Mouse (Mus musculus) limb, embryonic 11.5 days (tissue): ENCODE results near the gene Pls1. TPM values are rescaled to one million over a fixed set of nuclear protein-coding genes. Genes with fewer than 3 reads are reported as not detected.

ENCODE experiments used
- ATAC-seq: fragments of 200-750 bp; cut with Nextera tagmentation; 2 replicates; pipeline ENCODE4 v1.8.0; 2017; ENCODE audit warnings: low read depth; ENCODE audit not compliant: insufficient number of reproducible peaks, low FRiP score, low TSS enrichment
- DNase-seq: peaks from one replicate; pipeline ENCODE4 v3.0.0-alpha.2; 2015; ENCODE audit warnings: low spot score
- H3K27ac ChIP-seq: fragments of 300-500 bp; sonication (generic); replicated peaks from 2 replicates; pipeline ENCODE4 v1.5.1; 2014; ENCODE audit warnings: low read depth, mild to moderate bottlenecking, low read length
- H3K27me3 ChIP-seq: fragments of 300-500 bp; sonication (generic); 2 replicates; pipeline ENCODE4 v1.6.1; 2014; ENCODE audit warnings: mild to moderate bottlenecking, low read length, mixed read lengths; ENCODE audit not compliant: control insufficient read depth, insufficient read depth
- H3K36me3 ChIP-seq: fragments of 300-500 bp; sonication (generic); 2 replicates; pipeline ENCODE4 v1.6.1; 2014; ENCODE audit warnings: mild to moderate bottlenecking, low read length, moderate library complexity, mixed read lengths; ENCODE audit not compliant: control insufficient read depth, insufficient read depth
- H3K4me1 ChIP-seq: fragments of 300-500 bp; sonication (generic); 2 replicates; pipeline ENCODE4 v1.6.1; 2014; ENCODE audit warnings: low read length, mixed read lengths; ENCODE audit not compliant: control insufficient read depth, insufficient read depth
- H3K4me2 ChIP-seq: fragments of 300-500 bp; sonication (generic); 2 replicates; pipeline ENCODE4 v1.6.1; 2014; ENCODE audit warnings: low read depth, mild to moderate bottlenecking, moderate library complexity; ENCODE audit not compliant: severe bottlenecking
- H3K4me3 ChIP-seq: fragments of 300-500 bp; sonication (generic); 2 replicates; pipeline ENCODE4 v1.5.1; 2014; ENCODE audit warnings: low read depth, low read length
- H3K9ac ChIP-seq: fragments of 300-500 bp; sonication (generic); 2 replicates; pipeline ENCODE4 v1.6.1; 2014; ENCODE audit warnings: mild to moderate bottlenecking, low read length
- H3K9me3 ChIP-seq: fragments of 300-500 bp; sonication (generic); 2 replicates; pipeline ENCODE4 v1.6.1; 2016; ENCODE audit warnings: low read length; ENCODE audit not compliant: control insufficient read depth
- WGBS: fragments of 180-500 bp; shearing (Covaris S2); extraction: QIAGEN DNeasy Blood & Tissue Kit; methylation state at CpG from one replicate; pipeline ENCODE4 v1.1.7; 2014; 5-methylcytosine and 5-hydroxymethylcytosine counted together
- polyA plus RNA-seq: library from polyadenylated mRNA; unstranded; fragments of >200 nt; fragmentation: Nextera tagmentation; extraction: Ambion mirVana; gene quantifications from 2 replicates; pipeline ENCODE4 v1.2.1, GENCODE M21; 2014

The Pls1 gene
- polyA plus RNA-seq, 1 experiment from 2014 or later: 4.4 TPM

- WGBS: 92% methylated on average over 5 of the region's 5 CpGs
- no peak for ATAC-seq
- no peaks in the 10 kb centered on the region for H3K36me3 ChIP-seq
- no peak overlapping the region for H3K4me3 ChIP-seq
- no peaks in the 10 kb centered on the region for H3K27me3 ChIP-seq
- H3K9ac ChIP-seq: no peak overlapping the region
- H3K4me1 ChIP-seq: no peaks in the 10 kb centered on the region
- no peak overlapping the region for H3K4me2 ChIP-seq
- no peaks in the 10 kb centered on the region for H3K9me3 ChIP-seq
- H3K27ac ChIP-seq: no peak overlapping the region
- no peak for DNase-seq
Observed at GRCm38 (mm10) chr9:95795844-95796243, 49.3 kb downstream of the Pls1 start.

GRCm38 (mm10) chr9:95795077-95795784, 49.9 kb downstream of the Pls1 start:
- H3K27me3 ChIP-seq: no peaks in the 10 kb centered on the region
- DNase-seq (no peak), ATAC-seq (no peak)
- no peaks in the 10 kb centered on the region for H3K9me3 ChIP-seq
- no peak overlapping the region for H3K27ac ChIP-seq
- no peak overlapping the region for H3K9ac ChIP-seq
- no peaks in the 10 kb centered on the region for H3K36me3 ChIP-seq
- H3K4me3 ChIP-seq: no peak overlapping the region
- no peak overlapping the region for H3K4me2 ChIP-seq
- WGBS: 89% methylated on average over 2 of the region's 2 CpGs
- no peaks in the 10 kb centered on the region for H3K4me1 ChIP-seq

GRCm38 (mm10) chr9:95793986-95794744, 50.9 kb downstream of the Pls1 start:
- Histone ChIP-seq H3K4me2 (no peak overlapping the region), H3K36me3 (no peaks in the 10 kb centered on the region), H3K4me1 (no peaks in the 10 kb centered on the region), H3K9me3 (no peaks in the 10 kb centered on the region), H3K27me3 (no peaks in the 10 kb centered on the region), H3K27ac (no peak overlapping the region), H3K9ac (no peak overlapping the region), H3K4me3 (no peak overlapping the region)
- ATAC-seq (no peak), DNase-seq (no peak)
- 89% methylated on average over 15 of the region's 15 CpGs for WGBS

GRCm38 (mm10) chr9:95784888-95785511, 60.1 kb downstream of the Pls1 start:
- H3K9ac ChIP-seq: no peak overlapping the region
- no peak for DNase-seq
- no peaks in the 10 kb centered on the region for H3K36me3 ChIP-seq
- no peaks in the 10 kb centered on the region for H3K4me1 ChIP-seq
- WGBS: 85% methylated on average over 16 of the region's 16 CpGs
- H3K4me3 ChIP-seq: no peak overlapping the region
- H3K27me3 ChIP-seq: no peaks in the 10 kb centered on the region
- ATAC-seq: no peak
- no peaks in the 10 kb centered on the region for H3K9me3 ChIP-seq
- no peak overlapping the region for H3K27ac ChIP-seq
- no peak overlapping the region for H3K4me2 ChIP-seq

GRCm38 (mm10) chr9:95783646-95784293, 61.3 kb downstream of the Pls1 start:
- H3K36me3 ChIP-seq: no peaks in the 10 kb centered on the region
- no peak overlapping the region for H3K27ac ChIP-seq
- H3K4me3 ChIP-seq: no peak overlapping the region
- no peak overlapping the region for H3K4me2 ChIP-seq
- no peaks in the 10 kb centered on the region for H3K9me3 ChIP-seq
- ATAC-seq (no peak), DNase-seq (no peak)
- no peaks in the 10 kb centered on the region for H3K4me1 ChIP-seq
- WGBS: 82% methylated on average over 17 of the region's 17 CpGs
- H3K27me3 ChIP-seq: no peaks in the 10 kb centered on the region
- no peak overlapping the region for H3K9ac ChIP-seq

- no peaks in the 10 kb centered on the region for H3K9me3 ChIP-seq
Observed at GRCm38 (mm10) chr9:95771671-95772070, 73.4 kb downstream of the Pls1 start.

GRCm38 (mm10) chr9:95763218-95763617, 81.9 kb downstream of the Pls1 start:
- 72% methylated on average over 4 of the region's 4 CpGs for WGBS
- ATAC-seq: no peak
- no peak overlapping the region for H3K4me3 ChIP-seq

More at GRCm38 (mm10) chr9:95771671-95772070, 73.4 kb downstream of the Pls1 start:
- H3K9ac ChIP-seq: no peak overlapping the region
- H3K4me3 ChIP-seq: no peak overlapping the region
- no peak overlapping the region for H3K27ac ChIP-seq
- DNase-seq (no peak), ATAC-seq (no peak)
- no peak overlapping the region for H3K4me2 ChIP-seq
- no peaks in the 10 kb centered on the region for H3K27me3 ChIP-seq
- no peaks in the 10 kb centered on the region for H3K36me3 ChIP-seq
- WGBS: 95% methylated on average over 2 of the region's 2 CpGs
- no peaks in the 10 kb centered on the region for H3K4me1 ChIP-seq

GRCm38 (mm10) chr9:95762228-95762627, 82.9 kb downstream of the Pls1 start:
- ATAC-seq: no peak
- 84% methylated on average over 3 of the region's 3 CpGs for WGBS
- Histone ChIP-seq H3K27ac (no peak overlapping the region), H3K4me3 (no peak overlapping the region), H3K4me2 (no peak overlapping the region), H3K4me1 (no peaks in the 10 kb centered on the region), H3K36me3 (no peaks in the 10 kb centered on the region), H3K9me3 (no peaks in the 10 kb centered on the region), H3K9ac (no peak overlapping the region), H3K27me3 (no peaks in the 10 kb centered on the region)
- DNase-seq: no peak

More at GRCm38 (mm10) chr9:95763218-95763617, 81.9 kb downstream of the Pls1 start:
- H3K9ac ChIP-seq: no peak overlapping the region
- DNase-seq: no peak
- no peak overlapping the region for H3K4me2 ChIP-seq
- no peak overlapping the region for H3K27ac ChIP-seq
- no peaks in the 10 kb centered on the region for H3K27me3 ChIP-seq
- no peaks in the 10 kb centered on the region for H3K4me1 ChIP-seq
- H3K36me3 ChIP-seq: no peaks in the 10 kb centered on the region
- no peaks in the 10 kb centered on the region for H3K9me3 ChIP-seq
